Mouse (Mus musculus): ENCODE data around the gene Gm21958. TPM values are rescaled to one million over a fixed set of nuclear protein-coding genes. Genes with fewer than 3 reads are reported as not detected.

Gene Gm21958
- polyA plus RNA-seq, 1 experiment from 2014 or later, result not detected

GRCm38 (mm10) chr3:54672557-54673529 is 41.3 kb downstream of the Gm21958 start:
- Histone ChIP-seq H3K27me3 (no peaks in the 10 kb centered on the region), H3K9ac (no peak overlapping the region), H3K4me1 (0 out of 2 replicates have a peak, but pooled peaks cover 4% of the 10 kb centered on the region), H3K27ac (no peak overlapping the region), H3K9me3 (replicated peaks) (no peaks in the 10 kb centered on the region), H3K4me3 (no peak overlapping the region), H3K36me3 (ENCODE audit: poor library complexity, severe bottlenecking) (no peaks in the 10 kb centered on the region), H3K4me2 (no peak overlapping the region)
- ATAC-seq, result peak; percentile 50
- 47% methylated on average over 13 of the region's 13 CpGs for whole genome bisulfite sequencing

- WGBS, result 70% methylated on average over 3 of the region's 3 CpGs
- peak; percentile 27; the same call in 1 of the 2 replicates for ATAC-seq
- Histone ChIP-seq H3K27me3 (no peaks in the 10 kb centered on the region), H3K9ac (no peak overlapping the region), H3K4me1 (0 out of 2 replicates have a peak, but pooled peaks cover 4% of the 10 kb centered on the region), H3K4me2 (no peak overlapping the region), H3K36me3 (ENCODE audit: poor library complexity, severe bottlenecking) (no peaks in the 10 kb centered on the region), H3K9me3 (replicated peaks) (no peaks in the 10 kb centered on the region), H3K4me3 (no peak overlapping the region), H3K27ac (no peak overlapping the region)
These were observed 42.0 kb downstream of the Gm21958 start for GRCm38 (mm10) chr3:54672111-54672510.

GRCm38 (mm10) chr3:54669559-54669958 is 44.6 kb downstream of the Gm21958 start:
- Histone ChIP-seq H3K9ac (no peak overlapping the region), H3K4me2 (no peak overlapping the region), H3K36me3 (ENCODE audit: poor library complexity, severe bottlenecking) (no peaks in the 10 kb centered on the region), H3K9me3 (replicated peaks) (no peaks in the 10 kb centered on the region), H3K27ac (no peak overlapping the region), H3K4me1 (0 out of 2 replicates have a peak, but pooled peaks cover 4% of the 10 kb centered on the region), H3K4me3 (no peak overlapping the region), H3K27me3 (no peaks in the 10 kb centered on the region)
- 81% methylated on average over 6 of the region's 6 CpGs for WGBS
- no peak for ATAC-seq

GRCm38 (mm10) chr3:54668722-54669121 is 45.4 kb downstream of the Gm21958 start:
- H3K4me1 ChIP-seq, result 0 out of 2 replicates have a peak, but pooled peaks cover 4% of the 10 kb centered on the region
- no peaks in the 10 kb centered on the region for H3K27me3 ChIP-seq
- H3K27ac ChIP-seq, result no peak overlapping the region
- no peak overlapping the region for H3K9ac ChIP-seq
- 86% methylated on average over 6 of the region's 6 CpGs for WGBS
- no peak overlapping the region for H3K4me3 ChIP-seq
- no peak for ATAC-seq
- no peak overlapping the region for H3K4me2 ChIP-seq
- H3K36me3 ChIP-seq (ENCODE audit: poor library complexity, severe bottlenecking), result no peaks in the 10 kb centered on the region
- H3K9me3 ChIP-seq (replicated peaks), result no peaks in the 10 kb centered on the region

GRCm38 (mm10) chr3:54668141-54668540 is 46.0 kb downstream of the Gm21958 start:
- H3K4me1 ChIP-seq, result 0 out of 2 replicates have a peak, but pooled peaks cover 4% of the 10 kb centered on the region
- H3K4me2 ChIP-seq, result no peak overlapping the region
- no peak overlapping the region for H3K4me3 ChIP-seq
- ATAC-seq, result no peak
- no peaks in the 10 kb centered on the region for H3K36me3 ChIP-seq (ENCODE audit: poor library complexity, severe bottlenecking)
- WGBS, result 88% methylated on average over 3 of the region's 3 CpGs
- H3K9ac ChIP-seq, result no peak overlapping the region
- no peak overlapping the region for H3K27ac ChIP-seq
- no peaks in the 10 kb centered on the region for H3K27me3 ChIP-seq
- H3K9me3 ChIP-seq (replicated peaks), result no peaks in the 10 kb centered on the region

Other genes starting within 250 kb of the Gm21958 start
- gene Supt20, start 21.5 kb downstream of the Gm21958 start, polyA plus RNA-seq (2015; fragmentation: Nextera tagmentation; extraction: Ambion mirVana), result 98.1 and 100.0 TPM in 2 replicates
- 117 and 121 TPM in 2 replicates for gene Exosc8, start 21.0 kb upstream of the Gm21958 start, polyA plus RNA-seq (2015; fragmentation: Nextera tagmentation; extraction: Ambion mirVana)
- gene Alg5, start 21.2 kb upstream of the Gm21958 start, polyA plus RNA-seq (2015; fragmentation: Nextera tagmentation; extraction: Ambion mirVana), result 44.7 and 45.4 TPM in 2 replicates
- gene Smad9, start 41.2 kb upstream of the Gm21958 start, polyA plus RNA-seq (2015; fragmentation: Nextera tagmentation; extraction: Ambion mirVana), result 0.05 and 0.15 TPM in 2 replicates
- 29.5 and 35.8 TPM in 2 replicates for gene Rfxap, start 93.4 kb upstream of the Gm21958 start, polyA plus RNA-seq (2015; fragmentation: Nextera tagmentation; extraction: Ambion mirVana)
- gene Sertm1, start 201.5 kb upstream of the Gm21958 start, polyA plus RNA-seq (2015; fragmentation: Nextera tagmentation; extraction: Ambion mirVana), result 0.84 and 0.94 TPM in 2 replicates